Mouse (Mus musculus) liver, embryonic 14.5 days (tissue): Measurements from ENCODE around the gene Celf2.

Source experiments
- CTCF ChIP-seq: IDR thresholded peaks from 2 replicates; pipeline ENCODE4 v1.5.1; 2016; ENCODE audit warnings: antibody characterized with exemption, low read depth, control low read depth
- EP300 ChIP-seq: IDR thresholded peaks from 2 replicates; pipeline ENCODE4 v1.6.1; 2016; ENCODE audit warnings: antibody characterized with exemption, low read depth

GRCm38 (mm10) chr2:6939143-6939542 lies 570.2 kb downstream of the Celf2 start:
- TF ChIP-seq CTCF (no peak), EP300 (no peak)
